Mouse (Mus musculus) stomach, postnatal 0 days (tissue): ENCODE data around the gene Lrp1.
A peak's percentile ranks its signal among the peaks of the same experiment; 100 is the strongest.

Source experiments
- CTCF ChIP-seq: IDR thresholded peaks from 2 replicates; pipeline ENCODE4 v1.5.1; 2016; ENCODE audit warnings: antibody characterized with exemption, low read depth, mild to moderate bottlenecking, moderate library complexity
- EP300 ChIP-seq: optimal IDR thresholded peaks from 2 replicates; pipeline ENCODE3; 2016; ENCODE audit warnings: antibody characterized with exemption

- TF ChIP-seq CTCF (peak; percentile 65), EP300 (no peak)
Measured at GRCm38 (mm10) chr10:127561145-127561544, 59.8 kb downstream of the Lrp1 start.
